Mouse (Mus musculus) CD8-positive naive resting alpha-beta T cell, adult 2 months (primary cell): ENCODE measurements around the gene Cfap99.

Source experiments
- DNase-seq, 2 experiments: peaks; one replicate each; pipeline ENCODE4 v3.0.0; 2022; ENCODE audit warnings: low read depth in 2 of 2, low spot score in 2 of 2

Cfap99 gene

DNA sequence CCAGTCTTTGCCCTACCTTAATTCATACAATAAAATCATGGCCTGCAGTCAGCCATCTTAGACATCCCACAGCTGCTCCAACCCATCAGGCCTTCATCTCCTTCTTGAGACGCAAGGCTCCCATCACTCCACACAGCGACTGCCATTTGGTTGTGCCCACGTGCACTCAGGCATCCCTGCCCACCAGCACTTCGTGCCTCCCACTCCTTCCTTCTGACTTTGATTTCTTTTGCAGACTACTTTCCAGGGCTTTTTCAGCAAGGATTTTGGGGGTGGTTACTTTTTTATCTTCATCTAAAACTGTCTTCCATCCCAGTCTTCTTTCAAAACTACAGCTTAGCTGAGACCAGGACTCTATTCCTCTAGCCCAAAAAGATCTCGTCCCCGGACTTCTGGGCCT, 11.7 kb upstream of the Cfap99 start:
- DNase-seq = no peak

DNA sequence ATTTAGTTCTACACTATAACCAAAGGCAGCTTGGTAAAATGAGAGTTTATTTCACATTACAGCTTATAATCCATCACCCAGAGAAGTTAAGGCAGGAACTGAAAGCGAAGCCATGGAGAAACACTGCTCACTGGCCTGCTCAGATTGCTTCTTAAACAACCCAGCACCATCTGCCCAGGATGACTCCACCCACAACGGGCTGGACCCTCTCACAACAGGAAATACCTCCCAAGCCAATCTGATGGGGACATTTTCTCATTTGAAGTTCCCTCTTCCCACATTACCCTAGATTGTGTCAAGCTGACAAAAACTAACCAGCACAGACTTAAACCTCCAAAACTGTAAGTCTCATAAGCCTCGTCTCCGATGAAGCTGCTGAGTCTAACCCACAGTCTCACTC, 10.3 kb upstream of the Cfap99 start:
- no peak for DNase-seq

DNA sequence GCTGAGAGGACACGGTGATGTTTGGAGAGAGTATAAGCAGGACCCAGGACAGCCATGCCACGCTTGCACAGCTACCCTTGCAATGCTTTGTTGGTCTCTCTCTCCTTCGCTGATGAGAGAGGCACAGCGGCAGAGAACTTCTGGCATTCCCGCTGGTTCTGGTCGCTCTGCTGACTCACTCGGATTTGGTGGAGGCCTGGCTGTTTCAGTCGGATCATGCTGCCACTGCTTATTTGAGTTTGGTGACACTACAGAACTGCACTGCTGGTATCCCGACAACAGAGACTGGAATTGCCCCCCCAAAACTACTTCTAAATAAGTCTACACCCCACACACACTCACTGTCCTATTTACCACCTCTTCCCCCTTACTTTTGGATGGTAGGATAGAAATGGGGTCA, 9.2 kb upstream of the Cfap99 start:
- no peak for DNase-seq

DNA sequence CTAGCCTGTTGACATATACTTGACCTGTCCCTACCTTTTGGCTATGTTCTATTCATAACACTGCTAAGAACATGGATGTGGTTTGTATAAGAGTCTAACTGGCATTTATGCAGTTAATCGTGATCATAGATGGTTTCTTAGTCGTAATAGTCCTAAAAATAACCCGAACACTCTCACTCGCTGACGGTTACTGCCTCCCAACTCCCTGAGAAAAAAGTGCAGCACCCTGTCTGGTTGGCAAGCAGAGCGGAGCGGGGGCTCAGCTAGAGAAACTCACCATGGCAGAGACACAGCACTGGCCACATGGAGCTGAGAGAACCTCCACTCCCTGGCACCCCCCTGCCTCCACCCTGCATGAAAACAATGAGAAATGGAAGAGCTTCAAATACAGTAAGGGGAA, 7.4 kb upstream of the Cfap99 start:
- DNase-seq = no peak

DNA sequence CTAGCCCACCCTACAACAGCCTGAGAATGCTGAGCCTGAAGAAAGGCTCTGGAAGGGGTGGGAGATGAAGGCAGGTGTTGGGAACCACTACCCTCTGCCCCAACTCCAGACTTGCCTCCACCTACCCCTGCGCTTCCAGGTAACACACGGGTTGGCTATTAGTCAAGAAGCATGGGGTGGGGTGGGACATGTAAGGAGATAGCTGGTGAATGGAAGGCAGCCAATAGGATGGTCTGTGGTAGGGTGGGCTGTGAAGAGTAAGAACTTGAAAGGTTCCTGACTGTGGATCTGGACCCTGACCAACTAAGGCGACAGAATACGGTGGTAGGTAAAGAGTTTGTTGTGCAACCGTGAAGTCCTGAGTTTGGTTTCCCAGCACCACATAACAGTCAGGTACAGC, 5.0 kb upstream of the Cfap99 start:
- no peak for DNase-seq

DNA sequence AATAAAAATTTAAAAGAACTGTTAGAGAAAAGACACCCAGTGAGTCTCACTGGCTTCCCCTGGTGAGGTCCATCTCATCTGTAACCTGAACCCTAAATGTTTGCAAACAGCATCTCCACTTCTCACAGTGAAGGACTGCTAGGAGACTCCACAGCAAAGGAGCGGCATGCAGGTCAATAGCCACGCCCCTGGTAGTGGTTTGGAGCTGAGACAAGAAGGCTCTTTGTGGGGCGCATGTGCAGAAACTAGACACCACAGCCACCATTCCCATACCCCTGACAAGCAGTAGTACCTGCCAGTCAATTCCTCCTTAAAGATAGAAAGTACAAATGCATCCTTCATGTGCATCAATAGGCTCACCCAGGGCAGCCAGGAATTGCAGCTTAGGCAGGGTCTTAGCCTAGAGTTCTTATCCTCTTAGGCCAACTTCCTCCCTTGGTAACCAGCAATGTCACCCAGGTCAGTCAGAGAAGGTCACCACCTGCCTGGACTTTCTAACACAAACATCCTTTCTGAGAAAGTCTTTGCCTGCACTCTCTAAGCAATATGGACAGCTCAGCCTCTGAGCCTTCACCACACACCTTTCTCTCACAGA, 4.1 kb upstream of the Cfap99 start:
- no peak for DNase-seq

DNA sequence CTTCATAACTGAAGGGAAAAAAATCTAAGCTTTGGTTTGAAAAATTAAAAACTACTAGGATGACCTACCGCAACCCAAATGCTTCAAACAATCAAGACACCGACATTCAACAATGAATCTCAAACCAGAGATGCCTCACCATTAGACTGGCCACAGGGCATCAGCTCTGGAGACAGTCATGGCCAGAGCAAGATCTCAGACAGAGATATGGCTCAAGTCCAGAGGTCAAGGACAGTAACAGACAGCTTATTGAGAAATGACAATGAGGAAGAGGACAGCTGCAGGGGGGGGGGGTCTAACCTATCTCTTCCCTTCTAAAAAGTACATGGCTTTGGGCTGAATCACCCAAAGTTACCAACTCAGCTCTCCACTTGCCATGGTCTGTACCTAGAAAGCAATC, 3.1 kb upstream of the Cfap99 start:
- no peak for DNase-seq

DNA sequence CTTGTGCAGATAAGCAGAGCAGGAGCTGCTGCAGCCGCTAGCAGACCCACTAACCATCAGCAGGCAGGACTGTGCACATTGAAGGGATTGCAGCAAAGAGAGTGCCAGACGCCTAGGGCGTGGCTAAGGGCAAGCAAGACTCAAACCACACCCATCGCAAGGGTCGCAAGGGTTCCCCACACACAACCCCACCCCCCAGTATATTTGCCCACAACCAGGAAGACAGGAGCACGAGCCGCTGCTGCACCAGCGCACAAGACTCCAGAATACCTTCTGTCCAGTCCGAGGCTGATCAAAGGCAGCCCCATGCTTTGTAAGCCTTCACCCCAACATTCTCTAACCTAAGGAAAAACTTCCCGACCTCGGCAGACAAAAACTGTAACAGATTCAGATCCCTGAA, 1.9 kb upstream of the Cfap99 start:
- DNase-seq = no peak

DNA sequence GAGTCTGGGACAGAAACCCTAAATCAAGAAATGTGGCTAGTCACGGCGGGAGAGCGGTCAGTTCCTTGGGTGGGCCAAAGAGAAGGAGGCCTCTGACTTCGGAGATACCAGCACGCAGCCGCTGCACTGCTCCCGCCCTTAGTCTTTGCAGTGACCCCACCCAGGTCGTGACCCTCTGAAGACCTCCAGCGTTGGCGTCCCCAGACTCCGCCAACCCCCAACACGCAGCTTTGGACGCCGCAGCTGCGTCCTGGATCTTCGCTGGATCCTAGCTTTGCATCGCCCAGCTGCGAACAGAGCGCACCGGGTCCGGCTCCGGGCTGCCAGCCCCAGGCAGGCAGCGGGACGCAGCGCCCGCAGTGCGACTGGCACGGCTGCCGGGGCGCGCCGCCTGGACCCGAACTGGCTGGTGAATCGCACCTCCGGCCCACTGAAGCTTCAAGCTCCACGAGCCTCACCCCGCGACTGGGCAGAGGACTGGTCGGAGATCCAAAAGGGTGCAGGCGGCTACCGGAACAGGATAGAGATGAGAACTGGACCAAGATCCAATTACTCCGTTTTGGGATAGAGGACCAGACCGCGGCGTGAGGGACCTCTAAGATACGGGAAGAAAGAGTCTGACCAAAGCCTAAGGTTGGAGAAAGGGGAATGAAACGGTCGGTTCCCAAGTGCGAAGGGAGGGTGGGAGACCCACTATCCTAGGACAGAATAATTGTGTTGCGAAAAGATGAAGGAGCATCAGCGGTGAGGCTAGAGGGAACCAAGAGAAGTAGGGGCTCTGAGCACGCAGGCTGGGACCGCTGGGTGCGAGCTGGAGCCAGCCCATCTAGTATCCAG, 1.2 kb upstream of the Cfap99 start:
- no peak for DNase-seq

DNA sequence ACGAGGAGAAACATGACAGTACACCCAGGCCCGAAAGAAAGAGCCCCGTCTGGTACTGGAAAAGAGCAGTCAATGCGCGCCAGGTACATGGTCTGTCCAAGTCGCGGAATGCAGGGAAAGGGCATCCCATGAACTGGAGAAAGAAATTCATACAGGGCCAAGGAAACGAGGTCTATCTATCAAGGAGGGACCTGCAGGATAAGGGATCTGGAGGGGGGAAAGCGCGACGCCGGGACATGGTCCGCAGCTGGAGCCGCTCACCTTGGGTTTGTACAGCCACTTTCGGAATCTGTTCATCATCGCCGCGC, 608 bp upstream of the Cfap99 start:
- no peak for DNase-seq

DNA sequence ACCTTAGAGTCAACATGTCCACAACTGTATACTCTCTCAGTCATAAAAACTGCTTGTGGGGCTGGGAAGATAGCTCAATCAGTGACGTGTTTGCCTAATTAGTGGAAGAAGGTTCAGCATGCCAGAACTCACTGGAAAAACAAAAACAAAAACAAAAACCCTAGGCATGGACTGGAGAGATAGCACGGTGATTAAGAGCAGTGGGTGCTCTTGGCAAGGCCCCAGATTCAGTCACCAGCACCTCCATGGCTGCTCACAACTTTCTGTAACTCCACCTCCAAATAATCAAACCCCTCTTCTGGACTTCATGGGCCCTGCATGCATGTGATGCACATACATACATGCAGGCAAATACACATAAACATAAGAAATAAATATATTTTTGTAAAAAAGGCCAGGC, 886 bp downstream of the Cfap99 start:
- no peak for DNase-seq

DNA sequence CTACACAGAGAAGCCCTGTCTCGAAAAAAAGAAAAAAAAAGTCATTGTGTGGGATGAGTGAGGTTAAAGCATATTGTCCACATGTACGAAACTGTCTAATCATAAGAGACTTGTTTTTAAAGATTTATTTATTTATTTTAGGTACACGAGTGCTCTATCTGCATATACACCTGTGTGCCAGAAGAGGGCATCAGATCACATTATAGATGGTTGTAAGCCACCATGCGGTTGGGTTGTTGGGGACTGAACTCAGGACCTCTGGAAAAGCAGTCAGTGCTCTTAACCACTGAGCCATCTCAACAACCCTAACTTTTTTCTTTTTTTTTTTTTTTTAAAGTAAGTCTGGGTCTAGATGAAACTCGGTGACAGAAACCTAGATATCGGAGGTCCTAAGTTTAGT, 5.0 kb downstream of the Cfap99 start:
- no peak for DNase-seq

DNA sequence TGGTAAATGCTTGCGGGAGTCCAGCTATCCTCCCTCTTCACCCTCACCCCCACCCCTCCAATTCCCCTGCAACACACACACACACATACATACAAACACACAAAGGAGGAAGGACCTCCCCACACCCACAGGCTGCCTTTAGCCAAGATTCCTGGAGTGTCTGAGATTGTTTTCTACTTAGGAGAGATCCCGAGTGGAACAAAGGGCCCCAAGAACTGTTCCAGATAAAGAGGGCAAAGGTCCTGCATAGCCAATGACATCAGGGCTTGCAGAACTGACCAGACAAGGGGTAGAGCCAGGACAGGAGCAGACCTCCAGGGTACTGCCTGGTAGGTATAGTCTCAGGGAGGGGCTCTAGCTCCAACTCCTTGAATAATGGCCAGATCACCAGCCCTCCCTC, 6.3 kb downstream of the Cfap99 start:
- DNase-seq = no peak

DNA sequence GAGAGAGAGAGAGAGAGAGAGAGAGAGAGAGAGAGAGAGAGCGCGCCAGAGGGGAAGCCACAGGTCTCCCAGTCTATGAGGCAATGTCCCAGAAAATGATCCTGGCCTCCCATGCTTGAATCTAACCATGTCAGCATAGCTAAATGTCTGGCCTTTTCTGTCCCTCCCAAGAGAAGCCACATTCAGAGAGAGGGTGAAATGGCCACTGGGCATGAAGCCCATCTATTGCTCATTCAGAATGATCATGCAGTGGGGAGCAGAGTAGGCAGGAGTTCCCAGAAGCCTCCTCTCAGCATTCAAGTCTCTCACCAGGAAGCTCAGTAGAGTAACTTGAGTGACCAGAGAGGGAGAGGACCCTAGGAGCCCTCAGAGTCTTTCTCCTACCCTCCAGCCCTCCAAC, 6.7 kb downstream of the Cfap99 start:
- no peak for DNase-seq

DNA sequence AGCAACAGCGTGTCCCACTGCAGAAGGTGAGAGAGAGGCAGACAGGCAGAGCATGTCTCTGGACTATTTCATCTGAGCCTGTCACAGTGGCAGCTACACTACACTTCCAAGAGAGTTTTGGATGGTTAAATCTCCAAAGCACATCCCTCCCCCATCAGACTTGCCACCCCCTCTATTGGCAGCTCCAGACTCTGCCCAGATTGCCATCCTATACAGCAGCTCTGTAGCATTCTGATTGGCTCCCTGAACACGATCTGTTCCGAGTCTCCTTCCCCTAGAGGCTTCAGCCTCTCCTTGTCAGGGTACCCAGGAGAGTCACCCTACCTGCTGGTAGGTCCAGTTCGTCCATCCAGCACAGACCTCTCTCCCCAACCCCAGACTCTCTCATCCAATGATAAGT, 9.7 kb downstream of the Cfap99 start:
- DNase-seq = no peak

DNA sequence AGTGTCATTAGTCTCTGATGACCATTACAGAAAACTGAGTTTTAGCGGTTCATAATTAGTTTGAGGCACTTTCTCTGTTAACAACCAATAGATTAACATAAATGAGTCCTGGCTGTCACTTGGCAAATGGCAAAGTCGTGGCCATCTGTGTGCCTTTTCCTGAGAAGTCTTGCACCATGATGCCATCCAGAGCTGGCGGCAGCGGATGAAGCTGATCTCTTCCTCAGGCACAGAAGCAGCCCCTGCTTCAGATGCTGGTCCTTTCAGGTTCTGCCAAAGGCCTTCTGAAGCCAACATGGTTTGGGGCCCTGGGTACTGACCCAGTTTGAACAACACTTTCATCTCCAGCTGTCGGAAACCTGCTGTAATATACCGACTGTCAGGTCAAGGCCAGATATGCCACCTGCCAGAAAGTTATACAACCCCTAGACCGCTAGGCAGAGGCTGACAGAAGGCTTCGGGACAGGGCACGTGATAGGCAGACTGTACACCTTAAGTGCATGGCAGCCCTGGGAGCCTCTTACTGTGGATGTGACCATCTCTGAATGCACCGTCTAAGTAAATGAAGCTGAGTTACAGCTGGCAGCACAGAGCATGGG, 10.6 kb downstream of the Cfap99 start:
- no peak for DNase-seq

DNA sequence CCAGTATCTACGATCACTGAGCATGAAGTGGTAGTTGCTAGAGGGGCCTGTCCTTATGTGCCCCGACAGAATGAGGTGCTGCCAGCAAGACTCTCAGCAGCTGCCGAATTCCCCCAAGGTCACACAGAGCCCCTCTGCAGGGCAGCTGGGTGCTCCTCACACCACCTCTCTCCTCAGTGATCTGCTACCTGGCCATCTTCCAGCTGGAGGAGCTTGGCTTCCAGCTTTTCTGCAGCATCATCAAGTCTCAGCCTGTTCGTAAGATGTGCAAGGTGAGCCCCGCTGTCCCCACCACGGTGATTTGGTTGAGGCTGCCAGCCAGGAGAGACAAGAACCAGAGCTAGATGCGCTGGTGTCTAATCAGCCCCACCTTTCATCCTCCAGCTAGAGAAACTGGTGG, 14.0 kb downstream of the Cfap99 start:
- no peak for DNase-seq

DNA sequence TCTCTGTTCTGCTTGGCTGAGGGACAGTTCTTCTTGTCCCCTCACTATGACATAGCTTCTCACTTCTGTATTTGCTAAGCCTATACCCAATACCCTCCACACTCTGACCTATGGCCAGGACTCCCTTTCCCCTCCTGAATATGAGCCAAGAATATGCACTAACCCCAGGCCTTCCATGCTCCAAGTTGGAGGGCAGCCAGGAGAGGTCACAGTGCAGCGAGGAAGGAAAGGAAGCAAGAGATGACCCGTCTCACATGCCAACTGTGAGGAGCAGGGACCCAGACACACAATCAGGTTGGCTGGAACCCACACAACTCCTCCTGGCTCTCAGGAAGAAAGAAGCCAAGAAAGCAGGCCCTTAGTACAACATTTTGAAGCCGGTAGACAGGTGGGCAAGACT, 20.6 kb downstream of the Cfap99 start:
- DNase-seq = no peak

DNA sequence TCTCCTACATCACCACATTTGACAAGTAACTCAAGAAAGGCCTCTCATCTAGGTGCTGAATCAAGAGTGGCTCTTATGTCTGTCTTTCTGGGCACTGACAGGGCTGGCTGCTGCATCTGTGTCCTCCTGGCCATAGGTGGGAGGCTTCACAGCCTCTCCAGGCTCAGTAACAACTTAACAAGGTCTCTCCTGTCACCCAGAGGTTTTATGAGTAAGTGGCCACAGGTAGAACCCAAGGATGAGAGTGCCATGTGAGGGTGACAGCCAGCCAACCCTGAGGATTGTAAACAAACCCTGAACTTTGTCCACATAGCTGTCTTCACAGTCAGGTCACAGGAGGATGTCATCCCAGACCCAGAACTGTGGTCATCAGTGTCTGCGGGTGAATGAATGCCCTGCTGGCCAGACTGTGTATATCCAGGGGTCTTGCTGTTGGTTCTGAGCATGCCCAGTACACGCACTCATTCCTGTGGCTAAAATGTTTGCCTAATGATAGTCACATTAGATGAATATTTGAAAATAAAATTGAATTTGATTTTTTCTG, 31.2 kb downstream of the Cfap99 start:
- no peak for DNase-seq

DNA sequence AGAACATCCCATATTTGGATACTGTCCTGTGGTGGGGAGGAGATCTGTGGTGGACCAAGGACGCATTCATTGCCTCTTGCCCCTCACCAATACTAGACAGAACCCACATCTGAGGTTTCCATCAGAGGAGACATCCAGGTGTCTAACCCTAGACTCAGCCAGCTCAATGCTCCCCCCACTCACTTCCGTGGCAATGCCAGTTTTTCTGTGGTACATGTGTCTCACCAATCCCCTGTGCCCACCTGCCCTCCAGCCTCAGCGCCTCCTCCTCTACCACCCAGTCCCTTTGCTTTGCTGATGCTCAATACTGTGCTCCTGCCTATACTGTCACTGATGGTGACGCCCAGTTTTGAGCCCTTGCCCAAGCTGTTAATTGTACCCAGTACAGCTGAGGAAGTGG, 32.8 kb downstream of the Cfap99 start:
- no peak for DNase-seq

DNA sequence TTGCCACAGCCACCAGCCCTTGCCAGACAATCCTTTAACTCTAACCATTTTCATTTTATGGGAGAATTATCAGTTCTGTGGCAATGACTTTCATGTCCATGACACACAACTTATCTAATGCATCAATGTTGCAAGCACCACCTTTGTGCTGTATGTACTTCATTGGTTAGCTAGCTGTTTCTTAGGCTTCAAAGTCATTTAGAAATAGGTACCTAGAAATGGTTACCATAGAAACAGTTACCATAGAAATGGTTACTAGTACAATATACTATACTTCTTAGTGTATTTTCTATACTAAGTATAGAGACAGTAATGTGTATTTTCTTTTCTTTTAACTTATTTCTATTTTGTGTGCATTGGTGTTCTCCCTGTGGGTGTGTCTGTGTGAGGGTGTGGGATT, 36.9 kb downstream of the Cfap99 start:
- DNase-seq = no peak

DNA sequence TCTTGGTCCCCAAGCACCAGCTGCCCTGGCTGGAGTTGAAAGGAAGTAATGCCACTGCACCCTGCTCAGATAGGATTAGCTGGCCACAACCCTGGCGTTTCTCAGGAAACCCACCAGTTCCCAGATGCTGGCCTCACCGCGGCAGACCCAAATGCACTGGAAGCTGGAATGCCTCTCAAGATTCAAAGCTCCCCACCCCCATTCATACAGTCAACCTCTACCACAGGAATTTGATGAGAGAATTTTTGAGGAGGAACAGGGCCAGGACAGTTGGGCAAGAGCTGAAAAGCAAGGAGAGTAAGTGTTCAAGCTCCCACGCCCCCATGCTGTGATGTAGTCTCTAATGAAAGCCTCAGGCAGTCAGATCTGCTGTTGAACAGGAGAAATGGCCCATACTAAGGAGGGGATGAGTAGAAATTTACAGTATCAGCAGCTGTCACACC, 37.9 kb downstream of the Cfap99 start:
- DNase-seq = no peak
